Mouse (Mus musculus) liver, postnatal 0 days (tissue): Measurements from ENCODE around the gene Sohlh1.

Experiments used
- CTCF ChIP-seq: sonication (generic); IDR thresholded peaks from 2 replicates; pipeline ENCODE4 v1.5.1; 2016; ENCODE audit warnings: antibody characterized with exemption, low read depth
- EP300 ChIP-seq: IDR thresholded peaks from 2 replicates; pipeline ENCODE4 v1.6.1; 2016; ENCODE audit warnings: antibody characterized with exemption, low read depth, mild to moderate bottlenecking

GRCm38 (mm10) chr2:25877250-25877735, 30.2 kb upstream of the Sohlh1 start:
- TF ChIP-seq CTCF (no peak), EP300 (no peak)
